Mouse (Mus musculus) adrenal gland, postnatal 36 days (tissue): ENCODE data around the gene Arhgap28. TPM values are rescaled to one million over a fixed set of nuclear protein-coding genes. Genes with fewer than 3 reads are reported as not detected.
"Not testable (repeated sequence)": the region's sequence is repeated elsewhere in the genome, so short reads cannot be mapped to it uniquely, and the experiment has no call there.

ENCODE experiments used
- DNase-seq, 2 experiments: peaks; one replicate each; pipeline ENCODE4 v3.0.0; 2021; ENCODE audit warnings: mixed read lengths in 1 of 2
- total RNA-seq, 2 experiments: library from RNA; stranded (reverse); gene quantifications; 2 replicates each; pipeline ENCODE4 v1.2.3; 2021

The Arhgap28 gene
- total RNA-seq, 2 experiments from 2014 or later, result 14.9 to 18.4 TPM

DNA sequence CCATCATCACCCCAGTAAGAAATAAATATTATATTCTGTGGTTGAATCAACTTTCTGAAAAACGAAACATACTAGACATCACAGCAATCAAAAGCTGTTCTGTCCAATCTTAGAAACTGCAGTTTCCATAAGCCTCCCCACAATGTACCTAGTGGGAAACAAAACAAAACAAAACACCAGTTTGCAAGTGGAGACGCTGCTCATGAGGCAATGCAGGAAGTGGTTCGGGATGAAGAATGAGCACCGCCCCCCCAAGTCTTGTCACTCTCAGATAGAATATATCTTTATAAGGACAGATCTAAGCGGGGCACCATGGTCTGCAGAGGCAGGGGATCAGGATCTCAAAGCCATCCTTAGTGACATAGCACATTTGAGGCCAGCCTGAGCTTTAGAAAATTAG lies 117.6 kb downstream of the Arhgap28 start:
- DNase-seq, result no peak

DNA sequence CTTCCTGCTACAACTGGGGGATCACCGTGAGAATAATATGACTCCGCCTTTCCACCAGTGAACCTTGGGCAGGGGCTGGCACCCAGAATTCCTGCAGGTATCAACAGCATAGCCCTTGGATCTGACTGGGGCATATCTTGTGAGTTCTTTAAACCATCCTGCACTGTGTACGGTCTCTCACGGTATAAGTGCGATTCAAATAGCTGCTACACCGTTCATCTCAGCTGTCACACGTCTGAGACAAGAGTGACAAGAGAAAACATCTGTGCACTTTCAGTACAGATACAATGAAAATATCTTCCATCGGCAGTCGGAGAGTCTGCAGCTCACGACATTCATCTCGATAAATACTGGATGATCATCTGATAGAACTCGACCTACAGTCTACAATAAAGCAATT lies 126.3 kb downstream of the Arhgap28 start:
- DNase-seq, result no peak

- DNase-seq, result peak; percentile 83 to 84
Observed at GRCm38 (mm10) chr17:67869731-67870601, 134.0 kb downstream of the Arhgap28 start.

- no peak for DNase-seq
Observed at GRCm38 (mm10) chr17:67866541-67867241, 137.2 kb downstream of the Arhgap28 start.

GRCm38 (mm10) chr17:67866026-67866425 lies 137.9 kb downstream of the Arhgap28 start:
- no peak for DNase-seq

- DNase-seq, result no peak
Observed at GRCm38 (mm10) chr17:67864912-67865311, 139.0 kb downstream of the Arhgap28 start.

- no peak for DNase-seq
Observed at GRCm38 (mm10) chr17:67864363-67864762, 139.6 kb downstream of the Arhgap28 start.

DNA sequence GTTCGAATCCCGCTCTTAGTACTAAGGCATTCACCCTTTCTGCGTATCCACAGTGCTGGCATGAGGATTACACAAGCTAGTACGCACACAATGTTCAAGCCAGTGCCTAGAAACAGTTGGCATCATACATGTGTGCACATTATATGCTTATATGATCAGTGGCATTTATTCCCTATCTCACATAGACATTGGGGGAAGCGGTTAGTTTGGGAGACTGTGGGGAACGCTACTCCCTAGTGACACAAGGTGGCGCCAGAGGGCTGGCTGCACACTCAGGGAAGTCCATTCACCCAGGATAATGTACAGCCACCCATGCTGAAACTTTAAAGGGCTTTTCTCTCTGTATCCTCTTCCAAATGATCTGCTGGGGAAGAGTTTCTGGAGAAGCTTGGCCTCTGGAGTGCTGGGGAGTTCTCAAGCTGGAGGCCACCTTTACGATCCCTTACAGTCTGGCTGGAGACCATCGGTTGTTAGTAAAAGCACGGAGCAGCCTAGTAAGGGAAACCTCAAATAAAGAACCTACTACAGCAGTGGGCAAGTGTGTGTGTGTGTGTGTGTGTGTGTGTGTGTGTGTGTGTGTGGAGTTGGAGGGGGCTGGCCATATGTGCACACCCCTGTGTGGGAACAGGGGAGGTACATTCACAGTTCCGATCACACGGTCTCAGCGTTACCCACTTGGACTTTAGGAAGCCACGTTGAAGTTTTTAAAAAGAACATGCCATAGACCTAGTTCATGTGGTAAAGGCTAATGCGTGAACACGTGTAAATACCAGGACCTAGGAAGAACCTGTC lies 142.0 kb downstream of the Arhgap28 start:
- DNase-seq, result peak; percentile 69 to 76

DNA sequence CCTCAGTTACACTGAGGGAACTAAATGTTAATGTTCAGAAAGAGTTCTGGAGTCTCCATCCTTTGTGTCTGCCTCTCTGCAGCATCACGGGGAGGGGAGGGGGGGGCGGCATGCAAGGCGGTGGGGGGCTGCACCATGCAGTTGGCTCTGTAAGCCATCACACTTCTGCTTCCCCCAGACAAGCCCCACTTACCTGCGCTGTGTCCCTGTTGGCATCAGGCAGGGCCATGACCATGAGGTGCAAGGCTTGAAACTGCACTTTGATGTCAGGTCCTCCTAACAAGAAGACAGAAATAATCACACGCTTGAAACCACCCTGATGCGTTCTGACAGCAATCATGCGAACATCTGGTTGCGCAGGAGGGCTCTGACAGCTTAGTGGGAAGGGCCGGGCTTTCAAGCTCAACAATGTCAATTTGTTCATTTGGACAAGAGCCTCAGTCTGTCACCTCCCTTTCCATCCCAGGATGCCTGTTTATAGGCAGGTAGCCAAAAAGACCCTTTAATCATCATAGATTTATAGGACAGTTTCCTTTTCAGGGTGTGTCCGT lies 142.8 kb downstream of the Arhgap28 start:
- no peak for DNase-seq

- not testable (repeated sequence) for DNase-seq
Observed at GRCm38 (mm10) chr17:67841494-67841893, 162.4 kb downstream of the Arhgap28 start.

DNA sequence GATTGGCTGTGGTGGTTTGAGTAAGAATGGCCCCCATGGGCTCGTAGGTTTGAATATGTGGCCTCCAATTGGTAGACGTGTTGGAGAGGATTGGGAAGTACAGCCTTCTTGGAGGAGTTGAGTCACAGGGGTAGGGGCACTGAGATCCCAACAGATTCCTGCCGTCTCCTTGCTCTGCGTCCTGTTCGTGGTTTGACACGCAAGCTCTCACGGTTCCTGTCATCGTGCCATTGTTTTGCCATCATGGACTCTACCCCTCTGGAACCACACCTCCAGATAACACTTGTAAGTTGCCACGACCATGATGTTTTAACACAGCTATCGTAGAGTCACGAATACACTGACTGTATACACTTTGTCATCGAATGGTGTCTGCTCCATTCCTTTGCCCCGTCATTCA lies 165.0 kb downstream of the Arhgap28 start:
- no peak for DNase-seq

DNA sequence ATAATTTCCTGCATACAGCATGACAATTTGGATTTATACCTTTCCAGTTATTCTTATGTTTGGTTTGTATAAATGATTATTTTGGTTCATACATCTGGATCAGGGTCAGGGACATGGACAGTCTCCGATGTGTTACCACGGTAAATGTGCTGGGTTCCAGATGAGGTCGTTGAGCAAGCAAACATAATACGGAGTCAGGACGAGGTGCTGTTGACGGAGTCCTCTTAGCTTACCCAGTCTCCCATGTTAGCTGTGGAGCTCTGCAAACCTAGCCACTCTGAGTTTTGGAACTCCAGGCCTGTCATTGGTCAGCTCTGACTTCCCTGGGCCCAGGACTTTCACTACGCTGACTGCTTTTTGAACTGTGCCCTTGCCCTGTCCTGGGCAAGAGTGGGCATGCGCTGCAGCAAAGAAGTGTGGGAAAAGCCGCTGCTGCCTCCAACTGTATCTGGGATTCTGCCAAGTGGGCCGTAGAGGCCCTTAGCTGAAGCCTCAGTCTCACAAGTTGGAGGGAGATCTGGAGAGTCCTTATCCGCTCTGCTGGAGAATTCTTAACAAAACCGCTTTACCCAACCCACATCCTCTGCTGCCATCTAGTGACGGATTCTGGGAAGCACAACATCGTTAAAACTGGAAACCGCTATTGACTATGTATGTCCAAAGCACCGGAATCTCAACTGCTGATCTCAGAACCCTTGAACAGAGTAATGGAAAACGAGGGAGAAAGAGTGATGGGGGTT lies 166.4 kb downstream of the Arhgap28 start:
- peak; percentile 56 to 71 for DNase-seq

DNA sequence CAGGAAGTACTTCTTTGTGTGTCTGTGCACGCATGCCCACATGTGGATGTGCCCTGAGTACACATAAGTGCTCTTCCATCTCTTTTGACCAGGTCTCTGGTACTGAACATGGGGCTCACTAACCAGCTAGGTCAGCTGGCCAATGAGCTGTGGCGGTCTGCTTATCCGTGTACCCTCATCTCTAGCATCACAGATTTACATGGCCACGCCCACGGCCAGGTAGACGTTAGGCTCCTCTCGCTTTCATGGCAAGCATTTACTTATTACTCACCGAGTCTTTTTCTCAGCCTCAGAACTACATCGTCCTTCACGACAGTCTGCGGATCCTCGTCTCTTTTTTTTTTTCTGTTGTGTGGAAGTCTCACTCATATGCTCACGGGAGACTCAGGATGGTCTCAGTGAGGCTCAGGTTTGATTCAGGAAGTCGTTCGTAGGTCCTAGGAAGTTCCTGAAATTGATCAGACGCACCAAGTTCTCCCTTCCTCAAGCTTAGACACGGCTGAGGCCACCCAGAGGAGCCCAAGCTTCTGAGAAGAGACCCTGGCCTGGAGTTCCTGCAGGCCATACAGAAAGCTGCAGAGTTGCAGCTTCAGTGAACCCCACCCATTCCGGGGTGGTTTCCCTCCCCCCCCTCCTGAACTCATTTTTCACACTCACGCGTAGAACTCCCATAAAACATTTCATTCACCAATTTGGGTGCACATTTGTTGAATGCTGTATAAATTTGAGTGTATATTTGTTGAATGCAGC lies 167.6 kb downstream of the Arhgap28 start:
- DNase-seq, result no peak

GRCm38 (mm10) chr17:67827431-67827830 lies 176.5 kb downstream of the Arhgap28 start:
- DNase-seq, result no peak

DNA sequence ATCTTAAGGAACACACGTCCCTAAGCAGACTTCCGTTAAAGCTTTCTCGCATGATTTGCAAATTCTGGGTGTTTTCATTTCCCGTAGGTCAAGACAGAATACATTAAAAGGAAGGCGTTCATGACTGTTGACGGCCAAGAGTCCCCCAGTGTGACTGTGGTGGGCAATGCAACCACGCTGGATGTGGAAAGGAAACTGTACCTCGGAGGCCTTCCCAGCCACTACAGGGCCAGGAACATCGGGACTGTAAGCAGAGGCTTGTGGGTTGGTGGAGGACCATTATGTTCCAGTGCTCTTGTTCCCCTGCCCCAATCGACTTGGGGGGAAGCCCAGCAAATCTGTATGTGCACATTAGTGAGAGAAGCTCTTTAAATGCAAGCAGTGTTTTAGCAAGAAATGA lies 187.0 kb downstream of the Arhgap28 start:
- no peak for DNase-seq

DNA sequence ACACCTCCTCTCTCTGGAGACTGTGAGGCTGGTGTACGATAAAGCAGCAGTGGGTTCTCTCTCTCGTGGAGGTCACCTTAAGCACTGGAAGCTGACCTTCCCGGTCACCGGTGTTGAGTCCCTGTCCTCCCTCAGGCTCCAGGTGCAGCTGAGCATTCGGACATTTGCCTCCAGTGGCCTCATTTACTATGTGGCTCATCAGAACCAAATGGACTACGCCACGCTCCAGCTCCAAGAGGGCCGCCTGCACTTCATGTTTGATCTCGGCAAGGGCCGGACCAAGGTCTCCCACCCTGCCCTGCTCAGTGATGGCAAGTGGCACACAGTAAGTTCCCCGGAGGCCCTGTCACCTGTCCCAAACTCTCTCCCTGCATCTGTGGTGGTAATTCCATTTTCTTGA lies 188.2 kb downstream of the Arhgap28 start:
- DNase-seq, result no peak

DNA sequence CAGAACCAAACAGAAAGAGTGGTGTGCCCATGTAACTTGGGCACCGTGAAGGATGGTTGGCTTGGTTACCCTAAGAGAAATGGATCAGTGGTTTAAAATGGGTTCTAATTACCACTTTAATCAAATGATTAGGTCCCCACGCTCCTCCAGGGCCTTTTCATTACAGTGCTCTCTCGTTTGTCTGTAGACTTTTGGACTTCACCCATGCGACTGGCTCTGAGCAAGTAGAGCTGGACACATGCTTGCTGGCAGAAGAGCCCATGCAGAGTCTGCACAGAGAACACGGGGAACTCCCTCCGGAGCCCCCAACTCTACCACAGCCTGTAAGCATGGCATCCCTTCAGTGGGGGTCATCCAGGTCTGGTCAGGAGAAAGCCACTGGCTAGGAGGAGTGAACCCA lies 190.3 kb downstream of the Arhgap28 start:
- DNase-seq, result no peak

- no peak for DNase-seq
Observed at GRCm38 (mm10) chr17:67809171-67809570, 194.7 kb downstream of the Arhgap28 start.
